Mouse (Mus musculus) bone marrow, adult 2 months (tissue): ENCODE measurements at regions not wholly inside any gene's neighbourhood (a gene's known extent, or its start where the extent isn't known, plus 50 kb on each side); places are given as distances from the start of the nearest gene placed in this dataset.

Experiments
- CTCF ChIP-seq: fragments of 200-500 bp; IDR thresholded peaks from 2 replicates; pipeline ENCODE4 v1.5.1; 2011; ENCODE audit warnings: low read length, control low read depth; ENCODE audit not compliant: control insufficient read depth, insufficient read depth
- POLR2A ChIP-seq: fragments of 200-500 bp; IDR thresholded peaks from 2 replicates; pipeline ENCODE4 v1.6.1; 2011; ENCODE audit warnings: low read depth, mild to moderate bottlenecking, control low read depth, low read length, borderline replicate concordance; ENCODE audit not compliant: control insufficient read depth

- TF ChIP-seq CTCF: no peak
- no peak for TF ChIP-seq POLR2A
Observed at GRCm38 (mm10) chr10:19127581-19128291, 112.3 kb upstream of the Tnfaip3 start.
